ENCODE assay signal across 8 mouse cellular contexts in the genomic region with DNA sequence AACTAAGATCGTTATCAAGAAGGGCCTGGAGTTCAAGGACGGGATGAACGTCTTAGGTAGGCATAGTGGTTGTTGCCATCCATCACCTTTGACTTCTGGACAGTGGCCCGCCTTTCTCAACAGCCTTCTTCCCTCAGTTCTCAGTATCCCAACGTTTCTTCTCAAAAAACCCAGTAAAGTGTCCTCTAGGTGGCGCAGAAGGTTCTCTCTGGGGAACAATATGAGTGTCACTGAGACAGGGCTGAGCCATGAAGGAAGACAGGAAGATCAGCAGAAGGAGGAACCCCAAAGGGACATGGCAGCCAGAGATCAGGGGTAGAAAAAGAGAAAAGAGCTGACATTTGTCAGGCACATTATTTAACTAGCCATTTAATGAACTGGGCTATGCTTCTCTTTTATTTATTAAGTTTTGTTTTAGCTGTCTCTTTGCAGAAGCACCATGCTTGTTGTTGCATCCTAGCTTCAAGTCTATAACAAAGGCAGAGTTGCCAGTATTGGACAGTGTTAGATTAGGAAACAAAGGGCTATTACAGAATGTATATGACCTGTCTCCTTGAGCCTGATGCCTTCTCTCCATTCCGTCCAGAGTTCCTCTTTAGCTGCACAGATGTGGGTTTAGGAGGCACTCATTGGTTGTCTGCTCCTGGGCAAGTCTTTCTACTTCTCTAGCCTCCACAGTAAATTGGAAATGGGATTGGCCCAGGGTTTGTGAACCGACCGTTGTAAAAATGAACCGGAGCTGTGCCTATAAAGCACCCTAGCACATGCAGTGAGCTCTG.
DNase-seq lines count a peak whose midpoint lies in the region; ATAC-seq and TF ChIP-seq lines count a peak whose summit lies in the region.

No protein-coding gene starts in this region.

- no peaks in the 10 kb centered on the region for H3K9me3 ChIP-seq in embryonic facial prominence, embryonic 10.5 days
- H3K9me3 ChIP-seq in kidney, postnatal 0 days (replicated peaks; ENCODE audit: low read length) = no peaks in the 10 kb centered on the region
- H3K9me3 ChIP-seq in forebrain, embryonic 12.5 days = no peaks in the 10 kb centered on the region

- no peak for ATAC-seq in kidney, postnatal 0 days (replicated peaks; ENCODE audit: low FRiP score, low read depth)
- ATAC-seq in forebrain, embryonic 12.5 days (ENCODE audit: low FRiP score) = no peak

- no peak overlapping the region for H3K9ac ChIP-seq in kidney, postnatal 0 days (ENCODE audit: low read depth, low read length)
- no peak overlapping the region for H3K9ac ChIP-seq in forebrain, embryonic 12.5 days

- H3K4me1 ChIP-seq in embryonic facial prominence, embryonic 10.5 days = peaks cover 13% of the 10 kb centered on the region
- H3K4me1 ChIP-seq in kidney, postnatal 0 days (replicated peaks; ENCODE audit: insufficient read depth, low read length) = 0 out of 2 replicates have a peak, but pooled peaks cover 3% of the 10 kb centered on the region
- H3K4me1 ChIP-seq in forebrain, embryonic 12.5 days = peaks cover 21% of the 10 kb centered on the region

- no peaks in the 10 kb centered on the region for H3K36me3 ChIP-seq in embryonic facial prominence, embryonic 10.5 days (replicated peaks)
- H3K36me3 ChIP-seq in kidney, postnatal 0 days (ENCODE audit: insufficient read depth, low read length) = no peaks in the 10 kb centered on the region
- 0 out of 2 replicates have a peak, but pooled peaks cover 6% of the 10 kb centered on the region for H3K36me3 ChIP-seq in forebrain, embryonic 12.5 days (replicated peaks)

- intact Hi-C loops in left cerebral cortex, postnatal 10 days (cut with DNase I) = no loop called here

- H3K27me3 ChIP-seq in embryonic facial prominence, embryonic 10.5 days (replicated peaks; ENCODE audit: low read depth, poor library complexity, severe bottlenecking) = no peaks in the 10 kb centered on the region
- H3K27me3 ChIP-seq in kidney, postnatal 0 days (ENCODE audit: insufficient read depth, low read length) = no peaks in the 10 kb centered on the region
- no peaks in the 10 kb centered on the region for H3K27me3 ChIP-seq in forebrain, embryonic 12.5 days

- peak; percentile 83 for TF ChIP-seq CTCF in kidney, postnatal 0 days (IDR thresholded peaks at IDR 0.05; ENCODE audit: low read depth)

- 59% methylated on average over 10 of the region's 10 CpGs for WGBS in embryonic facial prominence, embryonic 10.5 days
- 53% methylated on average over 10 of the region's 10 CpGs for WGBS in kidney, postnatal 0 days
- 63% methylated on average over 10 of the region's 10 CpGs for WGBS in forebrain, embryonic 12.5 days

- DNase-seq in left cerebral cortex, postnatal 10 days (ENCODE audit: extremely low spot score in 1 of 2, low spot score in 2 of 2) = peak; percentile 35 to 56
- no peak for DNase-seq in left cerebral cortex, adult 8-10 months (ENCODE audit: low spot score in 2 of 2)
- peak; percentile 42 for DNase-seq in T-cell, adult 2 months (ENCODE audit: low spot score)
- peak; percentile 19 for DNase-seq in embryonic facial prominence, embryonic 10.5 days (ENCODE audit: low spot score)
- peak; percentile 75 for DNase-seq in kidney, postnatal 0 days (ENCODE audit: low spot score)
- DNase-seq in lung, postnatal 14 days = peak; percentile 90
- peak; percentile 73 for DNase-seq in retina, postnatal 1 day

- no peak overlapping the region for H3K4me3 ChIP-seq in embryonic facial prominence, embryonic 10.5 days
- H3K4me3 ChIP-seq in kidney, postnatal 0 days (replicated peaks; ENCODE audit: low read depth, low read length) = no peak overlapping the region
- H3K4me3 ChIP-seq in forebrain, embryonic 12.5 days (replicated peaks) = no peak overlapping the region

- no peak overlapping the region for H3K27ac ChIP-seq in embryonic facial prominence, embryonic 10.5 days (replicated peaks)
- no peak overlapping the region for H3K27ac ChIP-seq in kidney, postnatal 0 days
- H3K27ac ChIP-seq in forebrain, embryonic 12.5 days = no peak overlapping the region

- no peak overlapping the region for H3K4me2 ChIP-seq in kidney, postnatal 0 days (ENCODE audit: low read length)
- H3K4me2 ChIP-seq in forebrain, embryonic 12.5 days = no peak overlapping the region

Comparison
In these comparisons a context has a peak if more than half of its experiments do, and no peak if none do; other contexts are left out.
1. DNase-seq: peak in left cerebral cortex, postnatal 10 days (2 of 2), T-cell, adult 2 months (single experiment), embryonic facial prominence, embryonic 10.5 days (single experiment), kidney, postnatal 0 days (single experiment), lung, postnatal 14 days (single experiment) and retina, postnatal 1 day (single experiment); none in left cerebral cortex, adult 8-10 months (0 of 2).